Mouse (Mus musculus): ENCODE measurements at regions not wholly inside any gene's neighbourhood (a gene's known extent, or its start where the extent isn't known, plus 50 kb on each side); places are given as distances from the start of the nearest gene placed in this dataset.
A peak's percentile ranks its signal among the peaks of the same experiment; 100 is the strongest.

- TF ChIP-seq CTCF (IDR thresholded peaks at IDR 0.05; ENCODE audit: low read depth) = no peak
- Histone ChIP-seq H3K4me2 (ENCODE audit: low read depth) (no peak overlapping the region), H3K9me3 (ENCODE audit: low read length) (no peaks in the 10 kb centered on the region), H3K36me3 (ENCODE audit: insufficient read depth) (no peaks in the 10 kb centered on the region), H3K27ac (ENCODE audit: low read depth, low read length) (no peak overlapping the region), H3K27me3 (ENCODE audit: insufficient read depth, low read length) (no peaks in the 10 kb centered on the region), H3K4me3 (ENCODE audit: low read depth, low read length) (no peak overlapping the region), H3K4me1 (ENCODE audit: insufficient read depth) (no peaks in the 10 kb centered on the region), H3K9ac (no peak overlapping the region)
- DNase-seq (no peak), ATAC-seq (peak; percentile 20; the same call in 1 of the 2 replicates)
- 76% methylated on average over 2 of the region's 2 CpGs for WGBS
These were observed 246.8 kb upstream of the Megf9 start for GRCm38 (mm10) chr4:70781591-70781990.

GRCm38 (mm10) chr4:70776273-70776672 lies 241.5 kb upstream of the Megf9 start:
- no peak for TF ChIP-seq CTCF (IDR thresholded peaks at IDR 0.05; ENCODE audit: low read depth)
- Histone ChIP-seq H3K9ac (no peak overlapping the region), H3K4me2 (ENCODE audit: low read depth) (no peak overlapping the region), H3K27ac (ENCODE audit: low read depth, low read length) (no peak overlapping the region), H3K36me3 (ENCODE audit: insufficient read depth) (no peaks in the 10 kb centered on the region), H3K9me3 (ENCODE audit: low read length) (no peaks in the 10 kb centered on the region), H3K27me3 (ENCODE audit: insufficient read depth, low read length) (no peaks in the 10 kb centered on the region), H3K4me1 (ENCODE audit: insufficient read depth) (no peaks in the 10 kb centered on the region), H3K4me3 (ENCODE audit: low read depth, low read length) (no peak overlapping the region)
- ATAC-seq (no peak), DNase-seq (no peak)
- WGBS = 68% methylated on average over 1 of the region's 1 CpGs

- no peaks in the 10 kb centered on the region for H3K4me1 ChIP-seq (ENCODE audit: insufficient read depth)
- H3K9me3 ChIP-seq (ENCODE audit: low read length) = no peaks in the 10 kb centered on the region
- no peak overlapping the region for H3K9ac ChIP-seq
- H3K4me2 ChIP-seq (ENCODE audit: low read depth) = no peak overlapping the region
- WGBS = 53% methylated on average over 1 of the region's 1 CpGs
- H3K27me3 ChIP-seq (ENCODE audit: insufficient read depth, low read length) = no peaks in the 10 kb centered on the region
- no peaks in the 10 kb centered on the region for H3K36me3 ChIP-seq (ENCODE audit: insufficient read depth)
- ATAC-seq (peak; percentile 73), DNase-seq (peak; percentile 55)
- H3K4me3 ChIP-seq (ENCODE audit: low read depth, low read length) = no peak overlapping the region
- TF ChIP-seq CTCF (IDR thresholded peaks at IDR 0.05; ENCODE audit: low read depth) = no peak
- no peak overlapping the region for H3K27ac ChIP-seq (ENCODE audit: low read depth, low read length)
These were observed 208.6 kb upstream of the Megf9 start for GRCm38 (mm10) chr4:70743425-70743824.

GRCm38 (mm10) chr4:70742002-70742401 lies 207.2 kb upstream of the Megf9 start:
- 43% methylated on average over 1 of the region's 1 CpGs for WGBS
- Histone ChIP-seq H3K4me2 (ENCODE audit: low read depth) (no peak overlapping the region), H3K9ac (no peak overlapping the region), H3K27ac (ENCODE audit: low read depth, low read length) (no peak overlapping the region), H3K9me3 (ENCODE audit: low read length) (no peaks in the 10 kb centered on the region), H3K4me3 (ENCODE audit: low read depth, low read length) (no peak overlapping the region), H3K36me3 (ENCODE audit: insufficient read depth) (no peaks in the 10 kb centered on the region), H3K27me3 (ENCODE audit: insufficient read depth, low read length) (no peaks in the 10 kb centered on the region), H3K4me1 (ENCODE audit: insufficient read depth) (no peaks in the 10 kb centered on the region)
- ATAC-seq (no peak), DNase-seq (no peak)
- TF ChIP-seq CTCF (IDR thresholded peaks at IDR 0.05; ENCODE audit: low read depth) = no peak

GRCm38 (mm10) chr4:70741121-70741520 lies 206.3 kb upstream of the Megf9 start:
- no peak overlapping the region for H3K9ac ChIP-seq
- no peak overlapping the region for H3K4me3 ChIP-seq (ENCODE audit: low read depth, low read length)
- no peaks in the 10 kb centered on the region for H3K27me3 ChIP-seq (ENCODE audit: insufficient read depth, low read length)
- H3K4me2 ChIP-seq (ENCODE audit: low read depth) = no peak overlapping the region
- DNase-seq = no peak
- H3K4me1 ChIP-seq (ENCODE audit: insufficient read depth) = no peaks in the 10 kb centered on the region
- H3K27ac ChIP-seq (ENCODE audit: low read depth, low read length) = no peak overlapping the region
- H3K9me3 ChIP-seq (ENCODE audit: low read length) = no peaks in the 10 kb centered on the region
- TF ChIP-seq CTCF (IDR thresholded peaks at IDR 0.05; ENCODE audit: low read depth) = no peak
- 3% methylated on average over 4 of the region's 4 CpGs for WGBS
- no peaks in the 10 kb centered on the region for H3K36me3 ChIP-seq (ENCODE audit: insufficient read depth)
- ATAC-seq = no peak

- 63% methylated on average over 2 of the region's 2 CpGs for WGBS
- Histone ChIP-seq H3K27me3 (ENCODE audit: insufficient read depth, low read length) (no peaks in the 10 kb centered on the region), H3K4me1 (ENCODE audit: insufficient read depth) (no peaks in the 10 kb centered on the region), H3K36me3 (ENCODE audit: insufficient read depth) (no peaks in the 10 kb centered on the region), H3K27ac (ENCODE audit: low read depth, low read length) (no peak overlapping the region), H3K9me3 (ENCODE audit: low read length) (no peaks in the 10 kb centered on the region), H3K4me3 (ENCODE audit: low read depth, low read length) (no peak overlapping the region), H3K9ac (no peak overlapping the region), H3K4me2 (ENCODE audit: low read depth) (no peak overlapping the region)
- TF ChIP-seq CTCF (IDR thresholded peaks at IDR 0.05; ENCODE audit: low read depth) = no peak
- DNase-seq (no peak), ATAC-seq (no peak)
These were observed 174.4 kb upstream of the Megf9 start for GRCm38 (mm10) chr4:70709126-70709689.

GRCm38 (mm10) chr4:70705128-70705752 lies 170.4 kb upstream of the Megf9 start:
- H3K9me3 ChIP-seq (ENCODE audit: low read length) = no peaks in the 10 kb centered on the region
- H3K9ac ChIP-seq = no peak overlapping the region
- no peak overlapping the region for H3K4me3 ChIP-seq (ENCODE audit: low read depth, low read length)
- no peak for DNase-seq
- no peaks in the 10 kb centered on the region for H3K27me3 ChIP-seq (ENCODE audit: insufficient read depth, low read length)
- WGBS = 75% methylated on average over 3 of the region's 3 CpGs
- no peak overlapping the region for H3K4me2 ChIP-seq (ENCODE audit: low read depth)
- no peaks in the 10 kb centered on the region for H3K4me1 ChIP-seq (ENCODE audit: insufficient read depth)
- no peak overlapping the region for H3K27ac ChIP-seq (ENCODE audit: low read depth, low read length)
- no peaks in the 10 kb centered on the region for H3K36me3 ChIP-seq (ENCODE audit: insufficient read depth)
- TF ChIP-seq CTCF (IDR thresholded peaks at IDR 0.05; ENCODE audit: low read depth) = no peak
- ATAC-seq = no peak
